Mouse (Mus musculus): Measurements from ENCODE around the gene Arhgap29. TPM values are rescaled to one million over a fixed set of nuclear protein-coding genes. Genes with fewer than 3 reads are reported as not detected.

Arhgap29 gene
- polyA plus RNA-seq, 1 experiment, result 2.1 TPM

DNA sequence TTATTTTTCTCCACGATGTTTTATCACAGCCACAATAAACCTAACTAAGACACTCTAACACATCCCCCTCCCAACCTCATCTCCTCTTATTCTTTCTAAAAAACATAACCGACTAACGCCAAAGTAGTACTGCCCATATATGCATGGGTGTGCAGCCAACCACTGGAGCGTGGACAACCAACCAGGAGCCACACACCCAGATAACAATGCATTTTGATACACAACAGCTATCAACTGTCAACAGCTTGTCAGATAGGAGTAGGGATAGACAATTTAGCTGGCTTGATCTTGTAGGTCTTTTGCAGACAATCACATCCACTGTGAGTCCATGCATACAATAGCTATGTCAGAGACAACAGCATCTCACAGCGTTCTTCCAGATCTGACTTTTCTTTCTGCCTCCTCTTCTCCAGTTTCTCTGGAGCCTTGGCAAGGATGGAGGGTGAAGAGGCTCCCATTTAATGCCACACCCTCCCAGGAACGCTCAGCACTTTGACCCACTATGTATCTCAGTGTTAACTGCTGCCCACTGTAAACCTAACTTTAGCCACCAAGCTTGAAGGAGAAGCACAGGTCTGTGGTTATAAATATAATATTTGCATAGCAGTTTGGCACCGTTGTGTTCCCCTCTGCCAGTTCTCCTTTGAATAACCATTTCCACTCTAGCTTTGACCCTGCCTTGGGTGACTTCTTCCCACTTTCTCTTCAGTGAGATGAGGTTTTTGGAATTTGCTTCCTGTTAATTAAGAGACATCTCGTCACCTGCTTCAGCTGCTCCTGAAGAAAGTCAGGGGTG, 12.0 kb upstream of the Arhgap29 start:
- H3K4me1 ChIP-seq, result peaks cover 18% of the 10 kb centered on the region
- no peak overlapping the region for H3K4me3 ChIP-seq (replicated peaks)
- H3K9me3 ChIP-seq, result peaks cover 4% of the 10 kb centered on the region
- H3K27me3 ChIP-seq (replicated peaks), result peaks cover 13% of the 10 kb centered on the region
- H3K36me3 ChIP-seq (replicated peaks; ENCODE audit: low read length), result no peaks in the 10 kb centered on the region
- no peak for TF ChIP-seq GATA1 (IDR thresholded peaks at IDR 0.05; ENCODE audit: borderline replicate concordance, low read length)
- no peak for TF ChIP-seq FLI1 (IDR thresholded peaks at IDR 0.05; ENCODE audit: low read length)

DNA sequence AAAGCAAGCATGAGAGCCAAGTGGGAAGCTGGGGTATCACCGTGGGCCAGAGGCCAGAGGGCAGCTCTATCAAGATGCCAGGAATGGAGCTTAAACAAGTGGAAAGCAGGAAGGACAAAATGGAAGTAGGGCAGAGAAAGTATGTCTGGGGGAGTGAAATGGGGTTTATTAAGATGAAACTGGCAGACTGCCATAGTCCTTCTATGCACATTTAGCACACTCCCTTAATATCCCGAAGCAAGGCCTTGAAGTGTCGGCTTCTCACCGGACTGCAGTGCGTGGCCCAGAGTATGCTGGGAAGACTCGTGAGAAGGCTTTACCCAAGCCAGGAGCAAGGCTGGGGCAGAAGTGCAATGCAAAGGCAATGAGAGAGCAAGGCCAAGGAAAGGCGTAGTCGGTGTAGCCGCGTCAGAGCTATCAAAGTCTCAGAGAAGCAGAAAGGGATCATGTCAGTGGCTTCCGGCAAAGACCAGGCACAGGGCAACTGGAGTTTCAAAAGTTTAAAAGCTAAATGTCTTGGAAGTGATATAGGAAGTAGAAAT, 11.1 kb upstream of the Arhgap29 start:
- Histone ChIP-seq H3K4me3 (replicated peaks) (no peak overlapping the region), H3K27me3 (replicated peaks) (peaks cover 15% of the 10 kb centered on the region), H3K9me3 (peaks cover 4% of the 10 kb centered on the region), H3K4me1 (peaks cover 10% of the 10 kb centered on the region), H3K36me3 (replicated peaks; ENCODE audit: low read length) (no peaks in the 10 kb centered on the region)
- TF ChIP-seq GATA1 (IDR thresholded peaks at IDR 0.05; ENCODE audit: borderline replicate concordance, low read length), result no peak
- TF ChIP-seq FLI1 (IDR thresholded peaks at IDR 0.05; ENCODE audit: low read length), result no peak

DNA sequence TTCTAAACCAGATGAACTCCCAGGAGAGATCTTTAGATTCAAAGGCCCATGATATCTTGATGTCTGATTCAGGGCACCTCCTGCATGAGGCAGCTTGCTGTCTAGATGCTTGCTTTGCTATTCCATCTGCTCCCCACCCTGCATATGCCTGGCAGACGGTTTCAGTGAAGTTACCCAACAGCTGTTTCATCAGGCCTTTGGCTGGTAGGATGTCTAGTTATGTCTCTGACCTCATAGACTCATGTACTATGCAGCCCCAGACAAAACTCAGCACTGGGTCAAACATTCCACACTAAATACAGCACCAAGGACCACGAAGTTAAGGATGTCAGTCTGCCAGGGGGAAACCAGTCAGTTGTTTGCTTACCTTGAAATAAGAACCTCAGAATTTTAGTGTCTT, 6.4 kb upstream of the Arhgap29 start:
- Histone ChIP-seq H3K4me3 (replicated peaks) (no peak overlapping the region), H3K4me1 (peaks cover 7% of the 10 kb centered on the region; the same call in 1 of the 2 replicates), H3K36me3 (replicated peaks; ENCODE audit: low read length) (no peaks in the 10 kb centered on the region), H3K27me3 (replicated peaks) (peaks cover 23% of the 10 kb centered on the region), H3K9me3 (no peaks in the 10 kb centered on the region)
- TF ChIP-seq GATA1 (IDR thresholded peaks at IDR 0.05; ENCODE audit: borderline replicate concordance, low read length) (no peak), FLI1 (IDR thresholded peaks at IDR 0.05; ENCODE audit: low read length) (no peak)

DNA sequence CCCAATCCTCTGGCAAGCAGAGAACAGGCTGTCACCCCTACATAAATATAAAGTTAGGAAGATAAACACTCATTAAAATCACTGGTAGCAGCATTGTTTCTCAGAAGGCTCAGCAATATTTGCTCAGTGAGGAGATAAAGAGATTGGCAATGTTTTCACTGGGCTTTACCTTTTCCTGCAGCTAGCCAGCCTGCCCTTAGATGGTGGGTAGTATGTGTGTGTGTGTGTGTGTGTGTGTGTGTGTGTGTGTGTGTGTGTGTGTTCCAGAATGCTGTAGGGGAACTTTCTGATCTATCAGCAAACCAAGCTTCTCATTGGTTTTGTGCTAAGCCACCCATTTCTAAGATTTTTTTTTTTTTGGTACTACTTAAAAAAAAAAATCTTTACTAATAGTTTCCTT, 5.6 kb upstream of the Arhgap29 start:
- peaks cover 27% of the 10 kb centered on the region for H3K27me3 ChIP-seq (replicated peaks)
- no peaks in the 10 kb centered on the region for H3K9me3 ChIP-seq
- H3K36me3 ChIP-seq (replicated peaks; ENCODE audit: low read length), result no peaks in the 10 kb centered on the region
- no peak overlapping the region for H3K4me3 ChIP-seq (replicated peaks)
- H3K4me1 ChIP-seq, result peaks cover 7% of the 10 kb centered on the region; the same call in 1 of the 2 replicates
- TF ChIP-seq GATA1 (IDR thresholded peaks at IDR 0.05; ENCODE audit: borderline replicate concordance, low read length) (no peak), FLI1 (IDR thresholded peaks at IDR 0.05; ENCODE audit: low read length) (no peak)

DNA sequence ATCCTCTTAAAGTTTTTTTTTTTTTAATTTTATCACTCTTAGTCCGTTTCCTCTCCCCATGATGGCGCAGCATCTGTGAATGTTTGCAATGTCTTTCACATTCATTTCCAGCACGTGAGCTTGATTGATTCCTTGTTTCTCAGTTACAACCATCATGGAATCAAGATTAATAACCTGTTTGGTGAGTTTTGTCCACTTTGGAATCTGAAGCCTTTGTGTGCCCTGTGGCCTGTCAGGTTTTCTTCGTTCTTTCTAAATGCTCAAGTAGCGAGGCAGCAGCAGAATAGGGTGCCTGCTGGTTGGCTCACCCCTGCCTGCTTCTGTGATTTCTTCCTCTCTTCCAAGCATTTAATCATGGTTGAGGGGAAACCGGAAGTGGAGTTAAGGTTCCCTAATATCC, 2.2 kb upstream of the Arhgap29 start:
- Histone ChIP-seq H3K36me3 (replicated peaks; ENCODE audit: low read length) (no peaks in the 10 kb centered on the region), H3K4me3 (replicated peaks) (no peak overlapping the region), H3K4me1 (peaks cover 20% of the 10 kb centered on the region), H3K9me3 (no peaks in the 10 kb centered on the region), H3K27me3 (replicated peaks) (peaks cover 41% of the 10 kb centered on the region)
- no peak for TF ChIP-seq FLI1 (IDR thresholded peaks at IDR 0.05; ENCODE audit: low read length)
- TF ChIP-seq GATA1 (IDR thresholded peaks at IDR 0.05; ENCODE audit: borderline replicate concordance, low read length), result no peak

DNA sequence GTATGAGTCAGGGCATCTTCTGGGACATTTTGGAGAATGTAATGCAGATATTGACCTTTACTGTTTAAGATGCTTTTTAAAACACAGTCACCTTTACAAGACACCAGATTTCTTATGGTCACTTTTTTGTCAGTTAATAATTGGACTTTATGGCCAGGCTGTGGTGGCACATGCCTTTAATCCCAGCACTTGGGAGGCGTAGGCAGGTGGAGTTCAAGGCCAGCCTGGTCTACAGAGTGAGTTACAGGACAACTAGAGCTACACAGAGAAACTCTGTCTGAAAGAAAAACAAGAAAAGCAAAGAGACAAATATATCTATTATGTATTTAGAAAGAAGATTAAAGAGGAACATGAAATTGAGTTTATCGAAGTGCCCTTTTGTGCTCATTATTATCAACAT, 1.2 kb upstream of the Arhgap29 start:
- H3K4me1 ChIP-seq, result peaks cover 20% of the 10 kb centered on the region
- TF ChIP-seq GATA1 (IDR thresholded peaks at IDR 0.05; ENCODE audit: borderline replicate concordance, low read length), result no peak
- TF ChIP-seq FLI1 (IDR thresholded peaks at IDR 0.05; ENCODE audit: low read length), result no peak
- H3K9me3 ChIP-seq, result peaks cover 5% of the 10 kb centered on the region
- H3K36me3 ChIP-seq (replicated peaks; ENCODE audit: low read length), result no peaks in the 10 kb centered on the region
- no peak overlapping the region for H3K4me3 ChIP-seq (replicated peaks)
- H3K27me3 ChIP-seq (replicated peaks), result peaks cover 40% of the 10 kb centered on the region

DNA sequence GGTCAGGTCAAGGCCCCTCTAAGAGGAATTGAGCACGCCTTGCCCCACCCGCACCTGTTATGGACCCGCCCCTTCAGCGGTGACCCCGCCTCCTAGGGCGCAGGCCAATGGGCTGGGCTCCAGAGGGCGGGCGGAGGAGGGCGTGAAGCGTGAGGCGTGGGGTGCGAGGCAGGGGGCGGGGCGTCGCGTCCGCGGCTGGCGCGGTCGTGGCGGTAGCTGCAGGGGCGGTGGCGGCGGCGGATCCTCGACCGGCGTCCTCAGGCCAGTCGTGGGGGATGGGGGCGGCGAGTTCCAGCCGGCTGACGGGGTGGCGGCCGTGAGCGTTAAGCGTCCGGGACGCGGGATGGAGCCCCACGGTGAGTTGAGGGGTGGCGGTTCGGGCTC, 700 bp downstream of the Arhgap29 start:
- Histone ChIP-seq H3K4me3 (replicated peaks) (peak overlapping the region; percentile 94), H3K9me3 (peaks cover 8% of the 10 kb centered on the region), H3K4me1 (peaks cover 20% of the 10 kb centered on the region), H3K36me3 (replicated peaks; ENCODE audit: low read length) (no peaks in the 10 kb centered on the region), H3K27me3 (replicated peaks) (peaks cover 38% of the 10 kb centered on the region)
- no peak for TF ChIP-seq FLI1 (IDR thresholded peaks at IDR 0.05; ENCODE audit: low read length)
- TF ChIP-seq GATA1 (IDR thresholded peaks at IDR 0.05; ENCODE audit: borderline replicate concordance, low read length), result no peak

DNA sequence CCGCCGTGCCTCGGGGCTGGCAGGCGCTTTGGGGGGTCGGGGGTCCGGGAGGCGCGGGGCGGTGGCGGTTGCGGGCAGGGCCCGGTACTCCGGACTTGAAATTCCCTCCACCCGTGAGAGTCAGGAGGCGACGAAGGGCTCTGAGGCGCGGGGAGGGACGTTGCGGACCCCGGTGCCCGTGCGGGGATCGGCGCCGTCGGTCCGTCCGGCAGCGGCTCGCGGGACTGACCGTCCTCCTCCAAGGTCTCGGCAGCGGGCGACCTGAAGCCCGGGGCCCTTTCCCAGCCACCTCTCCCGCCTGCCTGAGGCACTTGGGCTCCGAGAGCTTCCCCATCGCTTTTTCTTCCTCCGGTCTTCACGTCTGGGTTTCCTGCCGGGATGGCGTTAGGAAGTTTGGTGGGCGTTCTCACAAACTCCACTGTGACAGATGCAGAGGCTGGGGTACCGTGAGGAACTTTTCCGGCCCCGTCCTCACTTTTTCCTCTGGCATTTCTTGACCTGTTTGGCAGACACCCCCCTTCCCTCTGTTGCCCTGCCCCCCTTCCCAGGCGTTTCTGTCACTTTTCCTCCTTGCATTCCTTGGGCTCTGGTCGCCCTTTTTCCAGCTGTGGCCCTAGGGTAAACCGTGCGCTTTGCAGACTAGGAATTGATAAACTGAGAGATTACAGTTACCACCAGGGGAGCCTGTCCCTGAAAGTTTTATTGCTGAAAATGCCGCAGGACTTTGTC, 1.3 kb downstream of the Arhgap29 start:
- H3K36me3 ChIP-seq (replicated peaks; ENCODE audit: low read length), result no peaks in the 10 kb centered on the region

DNA sequence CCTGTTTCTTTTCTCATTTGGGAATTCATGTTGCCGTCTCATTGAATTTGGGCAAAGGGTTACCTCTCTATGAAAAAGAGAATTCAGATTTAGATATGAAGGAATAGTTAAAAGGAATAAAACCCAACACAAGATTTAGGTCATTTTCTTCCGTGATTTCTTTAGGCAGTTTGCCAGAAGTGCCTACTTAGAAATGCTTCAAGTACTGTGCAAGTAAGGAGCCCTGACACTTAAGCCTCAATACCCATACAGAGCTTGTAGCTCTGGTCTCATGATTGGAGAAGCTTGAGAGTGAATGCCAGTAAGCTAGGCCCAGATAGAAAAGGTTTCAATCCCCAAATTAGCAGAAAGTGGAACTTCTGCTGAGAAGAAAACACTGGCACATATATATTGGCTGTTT, 2.1 kb downstream of the Arhgap29 start:
- Histone ChIP-seq H3K4me1 (peaks cover 20% of the 10 kb centered on the region), H3K4me3 (replicated peaks) (no peak overlapping the region), H3K27me3 (replicated peaks) (peaks cover 34% of the 10 kb centered on the region), H3K36me3 (replicated peaks; ENCODE audit: low read length) (no peaks in the 10 kb centered on the region), H3K9me3 (peaks cover 8% of the 10 kb centered on the region)
- TF ChIP-seq GATA1 (IDR thresholded peaks at IDR 0.05; ENCODE audit: borderline replicate concordance, low read length), result no peak
- TF ChIP-seq FLI1 (IDR thresholded peaks at IDR 0.05; ENCODE audit: low read length), result no peak

More for the DNA sequence above, 1.3 kb downstream of the Arhgap29 start:
- H3K9me3 ChIP-seq, result peaks cover 8% of the 10 kb centered on the region
- H3K4me3 ChIP-seq (replicated peaks), result peak overlapping the region; percentile 94
- peaks cover 20% of the 10 kb centered on the region for H3K4me1 ChIP-seq
- TF ChIP-seq FLI1 (IDR thresholded peaks at IDR 0.05; ENCODE audit: low read length), result no peak
- TF ChIP-seq GATA1 (IDR thresholded peaks at IDR 0.05; ENCODE audit: borderline replicate concordance, low read length), result no peak
- H3K27me3 ChIP-seq (replicated peaks), result peaks cover 34% of the 10 kb centered on the region

DNA sequence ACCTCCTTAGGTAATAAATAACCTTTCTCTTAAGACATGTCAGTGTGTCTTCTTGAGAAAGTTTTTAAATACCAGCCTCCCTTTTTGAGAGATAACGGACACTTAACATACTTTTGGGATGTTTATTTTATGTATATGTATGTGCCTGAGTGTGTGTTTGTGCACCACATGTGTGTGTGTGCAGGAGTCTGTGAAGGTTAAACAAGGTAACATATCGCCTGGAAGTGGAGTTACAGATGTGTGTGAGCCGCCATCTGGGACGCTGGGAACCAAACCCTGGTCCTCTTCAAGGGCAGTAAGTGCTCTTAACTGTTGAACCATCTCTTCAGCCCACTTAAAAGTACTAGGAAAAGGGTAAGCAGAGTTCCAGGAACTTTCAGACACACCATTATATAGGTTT, 3.2 kb downstream of the Arhgap29 start:
- Histone ChIP-seq H3K4me3 (replicated peaks) (no peak overlapping the region), H3K27me3 (replicated peaks) (peaks cover 34% of the 10 kb centered on the region), H3K4me1 (peaks cover 16% of the 10 kb centered on the region), H3K36me3 (replicated peaks; ENCODE audit: low read length) (no peaks in the 10 kb centered on the region), H3K9me3 (peaks cover 8% of the 10 kb centered on the region)
- TF ChIP-seq GATA1 (IDR thresholded peaks at IDR 0.05; ENCODE audit: borderline replicate concordance, low read length) (no peak), FLI1 (IDR thresholded peaks at IDR 0.05; ENCODE audit: low read length) (no peak)

All from megakaryocyte, embryonic 14.5 days (primary cell).